Mouse (Mus musculus) mouse trophoblast stem cell (cell line): ENCODE results near the gene Atr.

ENCODE experiments used
- in situ Hi-C, 2 experiments: fragments of 300-500 bp; cut with MseI, MboI; formaldehyde crosslinking; loops; 2 replicates in 1 of 2; 3 replicates in 1 of 2; pipeline ENCODE4 v1.15.1; 2025

The Atr gene

GRCm38 (mm10) chr9:95857414-95858026 is at the start of gene Atr:
Gene Atr, plus strand, starts transcription at chr9:95857597.
- in situ Hi-C loops = no loop called here

DNA sequence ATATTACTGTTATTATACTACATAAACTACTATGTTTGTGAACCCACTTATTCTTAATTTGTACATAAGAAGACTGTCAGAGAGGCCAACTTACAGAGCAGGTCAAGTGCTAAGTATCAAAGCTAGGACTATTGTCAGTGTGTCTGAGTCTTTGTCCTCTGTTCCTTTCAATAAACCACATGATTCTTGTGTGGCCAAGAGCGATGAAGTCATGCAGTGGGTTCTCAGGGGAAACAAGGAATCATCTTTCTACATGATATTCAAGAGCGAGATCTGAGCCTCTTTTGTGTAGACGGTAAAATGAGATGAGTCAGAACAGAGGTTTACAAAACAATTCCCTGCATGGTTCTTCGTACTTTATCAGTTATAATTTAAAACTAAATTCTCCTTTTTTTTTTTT is 47.8 kb upstream of the Atr start:
- in situ Hi-C loops = no loop called here

- in situ Hi-C loops = no loop called here
Measured at GRCm38 (mm10) chr9:95811817-95812216, 45.6 kb upstream of the Atr start.

- in situ Hi-C loops = no loop called here
Measured at GRCm38 (mm10) chr9:95813721-95814531, 43.5 kb upstream of the Atr start.

DNA sequence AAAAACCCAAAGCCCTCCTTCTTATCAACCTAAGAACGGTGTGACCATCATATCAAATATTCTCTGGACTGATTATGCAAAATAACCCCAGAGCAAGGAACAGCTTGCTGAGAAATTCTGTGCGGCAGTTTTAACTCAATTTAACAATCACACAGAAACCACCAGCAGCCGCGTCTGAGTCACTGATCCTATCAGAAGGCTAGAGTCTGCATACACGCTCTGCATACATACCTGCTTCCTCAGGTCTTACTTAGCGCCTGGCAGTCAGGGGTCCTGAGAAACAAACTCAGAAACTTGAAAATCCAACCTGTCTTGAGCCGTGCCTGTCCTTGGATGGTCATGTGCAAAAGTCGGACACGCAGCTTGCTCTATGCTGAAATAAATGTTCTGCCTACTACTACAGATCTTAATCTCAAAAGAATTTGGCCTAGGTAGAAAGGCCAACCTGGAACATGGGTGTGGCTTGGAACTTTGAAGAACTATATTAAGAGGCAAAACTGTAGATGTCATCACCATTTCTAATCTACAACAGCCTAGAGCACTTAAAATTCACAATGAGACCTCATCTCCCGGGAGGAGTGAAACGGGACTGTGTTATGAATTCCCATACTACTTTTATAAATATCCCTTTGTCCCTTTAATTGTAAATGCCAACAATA is 42.3 kb upstream of the Atr start:
- in situ Hi-C loops = no loop called here

DNA sequence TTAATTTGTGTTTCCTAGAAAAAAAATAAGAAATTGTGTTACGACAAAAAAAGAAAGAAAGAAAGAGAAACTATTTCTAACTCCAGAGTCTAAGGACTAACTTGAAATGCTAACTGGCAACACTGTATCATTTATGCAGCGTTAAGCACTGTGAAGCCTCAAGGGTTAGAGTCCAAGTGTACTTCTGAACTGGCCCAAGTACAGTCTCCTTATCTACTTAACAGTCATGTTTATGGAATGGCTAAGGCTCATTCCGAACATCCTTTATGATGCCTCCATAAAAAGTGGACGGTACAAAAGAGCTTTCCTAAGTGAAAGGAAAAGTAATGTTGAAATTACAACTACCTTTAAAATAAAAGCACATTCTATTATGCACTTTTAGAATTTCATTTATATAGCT is 41.7 kb upstream of the Atr start:
- in situ Hi-C loops = no loop called here

DNA sequence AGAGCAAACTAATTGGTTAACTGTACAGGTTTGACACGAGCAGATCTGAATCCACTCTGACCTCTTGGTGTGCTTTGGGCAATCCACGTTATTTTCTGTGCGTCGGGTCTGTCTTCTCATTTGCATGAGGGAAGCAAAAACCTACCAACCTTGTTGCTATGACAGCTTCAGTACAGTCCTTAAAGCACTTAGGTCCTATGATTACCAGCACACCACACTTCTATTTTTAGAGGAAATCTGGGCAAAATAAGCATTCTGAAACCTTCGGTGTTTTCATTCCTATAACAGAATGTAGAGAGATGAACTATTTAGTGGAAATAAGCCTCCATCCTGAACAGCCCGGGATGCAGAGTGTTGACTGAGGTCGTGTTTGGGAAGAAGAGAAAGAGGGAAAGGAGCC is 34.9 kb upstream of the Atr start:
- in situ Hi-C loops = no loop called here

- in situ Hi-C loops = no loop called here
Measured at GRCm38 (mm10) chr9:95827565-95827964, 29.8 kb upstream of the Atr start.

DNA sequence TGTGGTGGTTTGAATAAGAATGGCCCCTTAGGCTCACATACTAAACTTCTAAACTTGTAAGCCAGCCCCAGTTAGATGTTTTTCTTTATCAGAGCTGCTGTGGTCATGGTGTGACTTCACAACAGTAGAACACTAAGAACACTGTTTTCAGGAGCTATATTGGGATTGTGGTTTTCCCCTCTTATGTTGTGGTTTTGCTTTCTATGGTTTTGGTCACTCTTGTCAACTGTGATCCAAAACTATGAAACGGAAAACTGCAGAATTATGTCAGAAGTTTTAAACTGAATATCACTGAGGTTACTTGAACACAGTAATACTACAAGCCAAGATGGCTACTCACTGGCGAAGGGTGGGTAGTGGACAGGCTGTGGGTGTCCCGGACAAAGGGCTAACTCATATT is 24.6 kb upstream of the Atr start:
- in situ Hi-C loops = no loop called here

DNA sequence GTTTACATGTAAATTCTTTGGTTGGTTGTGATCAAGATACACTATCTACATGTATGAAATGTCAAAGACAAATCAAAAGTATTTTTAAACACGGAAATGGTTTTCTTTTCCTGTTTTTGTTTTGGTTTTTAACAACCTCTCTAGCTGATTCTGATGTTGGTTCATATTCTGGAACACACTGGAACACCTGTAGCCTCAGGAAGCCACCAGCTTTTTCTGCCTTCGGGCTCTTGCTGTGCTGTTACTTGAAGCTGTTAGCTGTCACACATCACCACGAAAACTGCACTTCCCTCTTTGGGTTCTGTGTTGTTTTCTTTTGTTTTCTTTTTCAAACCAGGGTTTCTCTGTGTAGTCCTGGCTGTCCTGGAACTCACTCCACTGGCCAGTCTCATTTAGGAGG is 22.6 kb upstream of the Atr start:
- in situ Hi-C loops = no loop called here

GRCm38 (mm10) chr9:95835741-95836140 is 21.7 kb upstream of the Atr start:
- in situ Hi-C loops = no loop called here

DNA sequence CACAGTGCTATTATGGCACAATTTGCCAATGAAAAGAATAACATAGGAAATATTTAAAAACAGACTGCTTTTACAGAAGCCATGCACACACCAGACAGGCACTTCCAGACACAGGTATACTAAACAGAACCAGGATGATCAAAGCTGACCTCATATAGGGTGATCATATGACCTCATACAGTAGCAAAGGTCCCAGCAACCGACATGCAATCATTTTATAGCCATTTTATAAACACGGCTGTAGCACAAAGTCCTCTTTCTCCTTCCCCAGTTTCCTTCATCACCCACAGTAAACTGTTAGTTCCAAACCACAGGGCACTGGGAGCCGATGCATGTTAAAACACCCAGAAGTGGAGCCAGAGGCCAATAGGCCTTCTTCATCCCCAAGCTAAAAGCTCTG is 18.0 kb upstream of the Atr start:
- in situ Hi-C loops = no loop called here

DNA sequence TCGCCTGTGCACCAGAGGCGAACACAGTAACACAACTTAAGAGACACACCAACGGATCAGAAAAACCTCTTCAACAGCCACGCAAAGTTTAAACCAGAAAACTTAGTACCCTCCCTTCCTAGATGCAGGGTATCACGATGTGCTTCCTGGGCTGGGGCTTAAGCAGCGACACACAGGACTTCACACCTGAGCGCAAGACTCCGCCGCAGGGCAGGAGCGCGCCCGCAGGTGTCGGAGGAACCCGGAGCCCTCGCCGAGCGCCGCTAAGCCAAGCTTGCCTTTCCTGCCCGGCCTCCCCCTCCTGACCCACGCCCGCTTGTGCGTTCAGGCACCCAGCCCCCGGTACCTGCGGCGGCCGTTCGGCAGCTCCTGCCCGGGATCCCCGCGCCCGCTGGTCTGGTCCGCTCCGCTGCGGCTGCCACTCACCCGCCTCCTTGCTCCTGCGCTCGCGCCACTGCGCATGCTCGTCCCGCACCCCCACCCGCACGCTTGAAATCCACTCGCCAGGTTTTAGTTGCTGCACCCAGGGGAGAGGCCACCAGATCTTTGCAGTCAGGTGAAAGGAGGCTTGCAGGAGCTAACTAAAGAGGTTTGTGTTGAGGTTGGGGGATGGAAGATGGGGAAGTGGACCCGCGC is 12.5 kb upstream of the Atr start, which contains the start of gene Pls1:
Pls1 (minus strand) TSS at position 487 of the 636 bp plus-strand sequence.
- in situ Hi-C loops = loop anchor here (10.0 kb wide), 2 partner anchors 90 to 110 kb away; partner anchors contain the start of gene Trpc1 (in 1 of the 2)

GRCm38 (mm10) chr9:95845711-95846110 is 11.7 kb upstream of the Atr start:
- in situ Hi-C loops = loop anchor here (10.0 kb wide), 2 partner anchors 91 to 111 kb away; partner anchors contain the start of gene Trpc1 (in 1 of the 2)

DNA sequence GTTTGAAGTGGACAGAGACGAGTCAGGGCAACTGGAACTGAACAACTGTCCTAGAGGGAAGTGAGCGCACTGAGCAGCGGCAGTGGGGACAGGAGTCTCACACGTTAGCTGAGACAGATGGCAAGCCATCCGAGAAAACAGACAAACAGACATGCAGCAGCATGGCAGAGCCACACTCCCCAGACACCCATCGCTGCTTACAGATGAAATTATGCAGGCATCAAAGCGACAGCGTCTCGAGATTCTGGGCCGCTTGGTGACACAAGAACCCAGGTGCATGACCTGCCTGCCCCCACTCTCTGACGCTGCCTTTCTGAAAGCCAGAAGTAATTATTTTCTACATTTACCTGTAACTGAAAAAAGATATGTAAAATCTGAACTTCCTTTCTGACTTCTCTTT is 5.7 kb upstream of the Atr start:
- in situ Hi-C loops = no loop called here

GRCm38 (mm10) chr9:95852896-95853295 is 4.5 kb upstream of the Atr start:
- in situ Hi-C loops = no loop called here

DNA sequence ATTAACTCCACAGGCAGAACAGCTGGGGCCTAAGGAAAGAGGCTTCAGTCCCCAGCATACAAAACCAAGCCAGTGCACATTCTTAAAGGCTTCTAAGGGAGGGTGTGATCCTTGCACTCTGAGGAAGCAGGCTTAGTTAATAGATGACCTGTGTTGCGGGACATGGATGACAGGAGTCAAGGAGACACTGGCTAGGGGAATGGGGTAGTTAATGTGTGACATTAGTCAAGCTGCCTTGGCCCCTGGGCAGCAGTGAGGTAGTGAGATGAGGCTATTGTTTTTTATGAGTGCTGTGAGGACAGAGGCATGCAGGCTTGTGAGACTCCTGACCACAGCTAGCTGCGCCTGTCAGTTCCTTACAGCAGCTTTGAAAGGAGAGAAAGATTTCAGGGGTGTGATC is 2.5 kb upstream of the Atr start:
- in situ Hi-C loops = no loop called here

DNA sequence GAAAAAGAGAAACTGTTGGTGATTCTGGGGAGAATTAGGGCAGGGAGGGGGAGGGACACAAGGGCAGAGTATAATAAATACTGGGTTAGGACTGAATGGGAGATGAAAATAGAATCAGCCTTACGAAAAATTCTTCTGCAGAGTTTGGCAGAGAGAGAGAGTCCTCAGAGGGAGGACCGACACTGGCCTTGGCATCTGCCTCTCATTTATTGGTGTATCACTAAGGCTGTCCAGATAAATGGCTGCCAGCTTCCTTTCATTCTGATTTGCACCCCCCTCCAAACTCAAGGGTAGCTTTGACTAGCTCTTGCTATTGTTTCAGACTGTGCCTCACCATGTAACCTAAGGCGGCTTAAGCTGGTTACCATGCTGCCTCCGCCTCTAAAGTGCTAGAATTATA is 1.4 kb upstream of the Atr start:
- in situ Hi-C loops = no loop called here

DNA sequence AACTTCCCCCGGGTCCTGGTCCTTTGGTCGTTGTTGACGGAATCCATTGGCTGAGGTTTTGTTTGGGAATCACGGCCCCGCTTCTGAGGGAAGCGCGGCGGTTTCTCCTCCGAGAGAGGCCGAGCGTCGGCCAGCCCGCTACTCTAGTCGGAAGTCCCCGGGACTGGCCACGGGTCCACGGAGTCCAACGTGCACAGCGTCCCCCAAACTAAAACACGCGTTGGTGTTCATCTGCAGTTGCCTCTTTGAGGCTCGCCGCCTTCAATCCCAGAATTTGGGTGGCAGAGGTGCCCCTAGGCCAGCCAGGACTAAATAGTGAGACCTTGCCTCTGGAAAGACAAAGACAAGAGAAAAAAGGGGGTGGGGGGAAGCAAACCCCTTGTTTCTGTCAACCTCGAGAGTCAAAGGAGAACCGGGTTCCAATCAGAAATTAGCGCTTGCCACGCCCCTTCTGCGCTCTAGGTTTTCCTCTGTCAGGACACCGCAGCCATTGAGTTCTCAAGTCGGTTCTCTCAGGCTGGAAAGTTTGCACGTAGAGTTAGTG is 702 bp downstream of the Atr start:
- in situ Hi-C loops = no loop called here

GRCm38 (mm10) chr9:95878246-95878645 is 20.8 kb downstream of the Atr start:
- in situ Hi-C loops = no loop called here

DNA sequence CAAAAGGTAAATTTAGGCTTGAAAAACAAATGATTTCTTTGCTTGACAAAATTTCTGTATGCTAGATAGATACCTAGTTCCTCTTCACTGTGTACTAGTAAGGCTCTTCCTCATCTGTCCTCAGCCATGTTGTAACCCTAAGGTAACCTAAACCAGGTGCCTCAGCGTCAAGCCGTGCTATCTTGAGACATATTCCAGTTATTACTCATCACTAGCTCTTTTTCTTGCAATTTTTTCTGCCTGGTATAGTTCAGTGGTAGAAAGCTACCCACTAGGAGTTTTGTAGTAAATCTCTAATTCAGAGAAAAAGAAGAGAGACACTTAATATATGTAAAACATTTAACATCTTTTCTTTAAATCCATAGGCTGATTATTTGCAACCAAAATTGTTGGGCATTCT is 25.4 kb downstream of the Atr start:
- in situ Hi-C loops = no loop called here

GRCm38 (mm10) chr9:95897392-95897791 is 40.0 kb downstream of the Atr start:
- in situ Hi-C loops = no loop called here
